Mouse (Mus musculus) neural tube, embryonic 14.5 days (tissue): Measurements from ENCODE around the gene 2310022A10Rik. TPM values are rescaled to one million over a fixed set of nuclear protein-coding genes. Genes with fewer than 3 reads are reported as not detected.

Source experiments
- ATAC-seq: fragments of 200-750 bp; cut with Nextera tagmentation; 2 replicates; pipeline ENCODE4 v1.8.0; 2017; ENCODE audit warnings: low read depth, mild to moderate bottlenecking, moderate TSS enrichment, moderate library complexity
- H3K27ac ChIP-seq: fragments of 300-500 bp; sonication (generic); 2 replicates; pipeline ENCODE4 v1.5.1; 2014; ENCODE audit warnings: low read depth, mild to moderate bottlenecking, control low read depth, low read length, moderate library complexity, mixed read lengths
- H3K27me3 ChIP-seq: fragments of 300-500 bp; sonication (generic); 2 replicates; pipeline ENCODE4 v1.6.1; 2014; ENCODE audit warnings: low read length; ENCODE audit not compliant: control insufficient read depth, insufficient read depth
- H3K36me3 ChIP-seq: fragments of 300-500 bp; sonication (generic); 2 replicates; pipeline ENCODE4 v1.6.1; 2014; ENCODE audit warnings: low read length, mixed read lengths; ENCODE audit not compliant: control insufficient read depth, insufficient read depth
- H3K4me1 ChIP-seq: fragments of 300-500 bp; sonication (generic); 2 replicates; pipeline ENCODE4 v1.6.1; 2014; ENCODE audit warnings: low read length; ENCODE audit not compliant: control insufficient read depth, insufficient read depth
- H3K4me2 ChIP-seq: fragments of 300-500 bp; sonication (generic); 2 replicates; pipeline ENCODE4 v1.6.1; 2014; ENCODE audit warnings: mild to moderate bottlenecking, low read depth, low read length, control low read depth
- H3K4me3 ChIP-seq: fragments of 300-500 bp; sonication (generic); 2 replicates; pipeline ENCODE4 v1.5.1; 2014; ENCODE audit warnings: low read depth, low read length, control low read depth, mixed read lengths
- H3K9ac ChIP-seq: fragments of 300-500 bp; sonication (generic); replicated peaks from 2 replicates; pipeline ENCODE4 v1.6.1; 2014; ENCODE audit warnings: low read depth, mild to moderate bottlenecking, control low read depth, low read length, mixed read lengths
- H3K9me3 ChIP-seq: fragments of 300-500 bp; sonication (generic); 2 replicates; pipeline ENCODE4 v1.6.1; 2016; ENCODE audit warnings: low read length; ENCODE audit not compliant: control insufficient read depth
- WGBS: fragments of 180-500 bp; shearing (Covaris S2); extraction: QIAGEN DNeasy Blood & Tissue Kit; methylation state at CpG from one replicate; pipeline ENCODE4 v1.1.7; 2014; 5-methylcytosine and 5-hydroxymethylcytosine counted together
- polyA plus RNA-seq: library from polyadenylated mRNA; unstranded; fragments of >200 nt; fragmentation: Nextera tagmentation; extraction: Ambion mirVana; gene quantifications from 2 replicates; pipeline ENCODE4 v1.2.1, GENCODE M21; 2014

2310022A10Rik gene
- polyA plus RNA-seq, 1 experiment from 2014 or later, result 27.2 TPM

DNA sequence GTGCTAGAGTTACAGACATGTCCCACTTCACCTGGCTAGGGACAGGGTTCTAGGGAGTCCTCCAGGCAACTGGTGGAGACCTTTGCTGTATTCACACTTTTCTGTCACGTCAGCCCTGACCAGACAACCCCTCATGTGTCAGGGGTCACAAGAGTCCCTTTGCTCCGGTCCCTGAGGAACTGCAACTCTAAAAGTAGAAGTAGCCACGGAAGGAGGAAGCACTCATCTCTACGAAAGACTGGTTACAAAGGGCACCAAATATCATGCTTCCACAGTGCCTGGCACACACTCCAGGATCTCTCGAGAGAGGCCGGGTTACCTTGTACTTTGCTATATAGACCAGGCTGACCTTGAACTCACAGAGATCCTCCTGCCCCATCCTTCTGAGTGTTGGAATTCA, 16.4 kb upstream of the 2310022A10Rik start:
- no peaks in the 10 kb centered on the region for H3K9me3 ChIP-seq
- H3K36me3 ChIP-seq, result peaks cover 34% of the 10 kb centered on the region
- peaks cover 4% of the 10 kb centered on the region for H3K4me1 ChIP-seq
- H3K27ac ChIP-seq, result no peak overlapping the region
- no peaks in the 10 kb centered on the region for H3K27me3 ChIP-seq
- WGBS, result 92% methylated on average over 6 of the region's 6 CpGs
- ATAC-seq, result no peak
- no peak overlapping the region for H3K4me3 ChIP-seq
- H3K4me2 ChIP-seq, result no peak overlapping the region
- H3K9ac ChIP-seq, result no peak overlapping the region

DNA sequence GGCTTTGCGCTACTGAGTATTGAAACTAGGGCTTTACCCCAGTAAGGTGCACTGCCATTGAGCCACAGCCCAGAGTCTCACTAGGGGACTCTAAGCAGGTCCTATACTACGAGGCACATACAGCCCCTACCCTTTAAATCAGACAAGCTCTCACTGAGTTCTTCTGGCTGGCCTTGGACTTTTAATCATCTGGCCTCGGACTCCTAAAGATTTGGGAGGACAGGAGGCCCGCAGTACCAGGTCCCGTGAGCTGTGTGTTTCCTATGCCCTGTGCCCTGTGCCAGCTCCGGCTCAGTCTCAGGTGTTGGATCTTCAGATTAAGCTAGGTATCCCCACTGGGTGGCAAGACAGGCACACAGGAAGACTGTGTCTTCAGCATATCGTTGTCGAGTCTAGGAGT, 15.0 kb upstream of the 2310022A10Rik start:
- no peaks in the 10 kb centered on the region for H3K27me3 ChIP-seq
- WGBS, result 82% methylated on average over 8 of the region's 8 CpGs
- H3K9me3 ChIP-seq, result no peaks in the 10 kb centered on the region
- no peak for ATAC-seq
- H3K9ac ChIP-seq, result no peak overlapping the region
- H3K4me2 ChIP-seq, result no peak overlapping the region
- H3K27ac ChIP-seq, result no peak overlapping the region
- H3K4me1 ChIP-seq, result peaks cover 6% of the 10 kb centered on the region
- peaks cover 24% of the 10 kb centered on the region; the same call in 1 of the 2 replicates for H3K36me3 ChIP-seq
- H3K4me3 ChIP-seq, result no peak overlapping the region

DNA sequence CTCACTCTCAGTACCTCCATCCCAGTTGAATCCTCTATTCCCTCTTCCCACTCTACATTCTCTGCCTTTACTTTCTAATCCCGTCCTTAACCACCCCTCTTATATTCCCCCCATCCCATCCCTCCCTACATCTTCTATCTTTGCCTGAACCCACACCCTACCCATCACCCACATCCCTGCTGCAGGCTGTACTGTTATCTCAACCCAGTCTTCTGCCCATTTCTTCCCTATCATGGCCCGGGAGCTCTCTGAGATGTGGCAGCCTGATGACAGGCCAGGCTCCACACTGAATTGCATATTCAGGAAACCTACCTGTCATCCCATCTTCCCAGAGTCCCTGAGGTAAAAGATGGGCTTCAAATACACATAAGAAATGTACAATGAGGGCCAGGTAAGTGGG, 14.2 kb upstream of the 2310022A10Rik start:
- Histone ChIP-seq H3K4me1 (peaks cover 6% of the 10 kb centered on the region), H3K9me3 (no peaks in the 10 kb centered on the region), H3K4me2 (no peak overlapping the region), H3K9ac (no peak overlapping the region), H3K4me3 (no peak overlapping the region), H3K36me3 (peaks cover 19% of the 10 kb centered on the region; the same call in 1 of the 2 replicates), H3K27me3 (no peaks in the 10 kb centered on the region), H3K27ac (no peak overlapping the region)
- ATAC-seq, result no peak
- 95% methylated on average over 2 of the region's 2 CpGs for WGBS

DNA sequence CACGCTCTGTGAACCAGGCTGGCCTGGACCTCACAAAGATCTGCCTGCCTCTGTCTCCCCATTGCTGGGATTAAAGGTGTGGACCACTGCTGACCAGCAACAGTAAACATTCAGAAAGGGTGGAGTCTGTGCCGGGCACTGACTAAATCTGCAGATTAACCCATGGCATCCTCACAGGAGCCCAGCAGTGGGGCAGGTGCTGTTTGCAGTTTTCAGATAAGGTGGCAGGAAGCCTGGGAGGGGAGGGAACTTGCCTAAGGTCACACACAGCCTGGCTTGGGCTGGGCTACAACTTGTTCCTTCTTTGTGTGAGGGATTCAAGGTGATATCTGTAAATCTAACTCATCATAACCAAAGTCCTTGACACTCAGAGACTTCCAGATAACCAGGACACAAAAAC, 12.5 kb upstream of the 2310022A10Rik start:
- peaks cover 19% of the 10 kb centered on the region; the same call in 1 of the 2 replicates for H3K36me3 ChIP-seq
- 83% methylated on average over 2 of the region's 2 CpGs for WGBS

DNA sequence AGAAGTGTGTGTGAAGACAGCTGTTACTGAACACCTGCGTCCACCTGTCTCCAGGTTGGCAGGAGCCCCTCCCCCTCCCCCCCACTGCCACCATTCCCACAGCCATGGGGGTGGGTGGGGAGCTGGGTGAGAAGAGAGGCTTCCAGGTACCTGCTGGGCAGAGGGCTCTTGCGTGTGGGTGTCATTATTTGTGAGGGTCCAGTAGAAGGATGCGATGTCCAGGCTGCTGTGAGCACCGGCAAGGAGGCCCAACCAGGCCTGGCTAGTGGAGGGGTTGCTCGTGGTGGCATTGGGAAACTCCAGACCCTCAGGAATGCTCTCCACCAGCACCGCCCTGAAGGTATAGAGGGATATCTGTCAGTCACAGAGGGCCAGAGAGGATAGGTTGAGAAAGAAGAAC, 12.1 kb upstream of the 2310022A10Rik start:
- Histone ChIP-seq H3K4me2 (peak overlapping the region; percentile 78; the same call in 1 of the 2 replicates), H3K27ac (no peak overlapping the region), H3K4me3 (no peak overlapping the region), H3K36me3 (peaks cover 19% of the 10 kb centered on the region; the same call in 1 of the 2 replicates), H3K9me3 (no peaks in the 10 kb centered on the region), H3K4me1 (peaks cover 6% of the 10 kb centered on the region), H3K27me3 (no peaks in the 10 kb centered on the region), H3K9ac (no peak overlapping the region)
- 89% methylated on average over 6 of the region's 6 CpGs for WGBS
- ATAC-seq, result no peak

More for the DNA sequence above, 12.5 kb upstream of the 2310022A10Rik start:
- H3K4me3 ChIP-seq, result no peak overlapping the region
- no peak for ATAC-seq
- H3K27ac ChIP-seq, result no peak overlapping the region
- H3K4me2 ChIP-seq, result no peak overlapping the region
- H3K9me3 ChIP-seq, result no peaks in the 10 kb centered on the region
- H3K27me3 ChIP-seq, result no peaks in the 10 kb centered on the region
- H3K9ac ChIP-seq, result no peak overlapping the region
- H3K4me1 ChIP-seq, result peaks cover 6% of the 10 kb centered on the region

DNA sequence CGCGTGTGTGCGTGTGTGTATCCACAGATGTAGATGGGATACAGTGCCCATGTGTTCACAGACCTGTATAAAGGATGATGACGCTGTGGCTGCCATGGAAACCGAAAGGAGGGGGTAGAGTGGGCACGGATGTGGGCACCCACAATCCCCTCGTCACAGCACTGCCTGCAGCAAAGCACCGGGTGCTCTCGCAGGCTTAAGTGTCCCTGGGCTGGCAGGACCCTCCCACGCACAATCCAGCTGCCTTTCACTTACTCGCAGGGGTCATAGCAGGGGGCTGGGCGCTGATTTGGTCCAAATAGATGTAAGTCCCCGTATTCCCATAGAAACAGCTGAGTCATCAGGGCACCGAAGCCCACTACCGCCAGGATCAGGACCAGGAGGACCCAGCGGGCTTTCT, 11.6 kb upstream of the 2310022A10Rik start:
- WGBS, result 58% methylated on average over 16 of the region's 16 CpGs
- Histone ChIP-seq H3K4me2 (peak overlapping the region; percentile 78), H3K9ac (peak overlapping the region; percentile 63; the same call in 1 of the 2 replicates), H3K27me3 (no peaks in the 10 kb centered on the region), H3K4me1 (peaks cover 6% of the 10 kb centered on the region), H3K36me3 (peaks cover 15% of the 10 kb centered on the region; the same call in 1 of the 2 replicates), H3K27ac (no peak overlapping the region), H3K9me3 (no peaks in the 10 kb centered on the region), H3K4me3 (peak overlapping the region; percentile 52)
- ATAC-seq, result peak; percentile 33

DNA sequence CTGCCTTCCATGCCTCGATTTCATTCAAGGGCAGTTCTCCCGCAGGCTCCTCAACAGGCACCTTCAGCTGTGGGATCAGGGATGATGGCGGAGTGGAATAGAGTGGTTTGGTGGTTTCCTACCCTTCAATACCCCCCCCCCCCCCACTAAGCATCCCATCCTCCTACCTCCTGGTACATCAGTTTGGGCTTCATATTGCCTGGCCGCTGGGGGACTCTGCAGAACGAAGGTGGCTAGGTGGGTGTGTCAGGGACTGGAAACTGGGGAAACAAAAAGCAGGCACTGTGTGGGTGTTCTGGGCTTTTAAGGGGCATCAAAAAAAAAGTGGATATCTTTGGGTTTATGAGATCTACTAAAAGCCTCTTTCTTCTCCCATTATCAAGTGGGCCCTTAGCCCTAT, 11.1 kb upstream of the 2310022A10Rik start:
- Histone ChIP-seq H3K9ac (peak overlapping the region; percentile 63), H3K27ac (no peak overlapping the region), H3K36me3 (peaks cover 15% of the 10 kb centered on the region; the same call in 1 of the 2 replicates), H3K4me1 (peaks cover 6% of the 10 kb centered on the region), H3K4me3 (peak overlapping the region; percentile 52), H3K27me3 (no peaks in the 10 kb centered on the region), H3K9me3 (no peaks in the 10 kb centered on the region), H3K4me2 (peak overlapping the region; percentile 78)
- 0 out of 2 replicates have a peak, but pooled peaks have one; percentile 2 for ATAC-seq
- 59% methylated on average over 5 of the region's 5 CpGs for WGBS

DNA sequence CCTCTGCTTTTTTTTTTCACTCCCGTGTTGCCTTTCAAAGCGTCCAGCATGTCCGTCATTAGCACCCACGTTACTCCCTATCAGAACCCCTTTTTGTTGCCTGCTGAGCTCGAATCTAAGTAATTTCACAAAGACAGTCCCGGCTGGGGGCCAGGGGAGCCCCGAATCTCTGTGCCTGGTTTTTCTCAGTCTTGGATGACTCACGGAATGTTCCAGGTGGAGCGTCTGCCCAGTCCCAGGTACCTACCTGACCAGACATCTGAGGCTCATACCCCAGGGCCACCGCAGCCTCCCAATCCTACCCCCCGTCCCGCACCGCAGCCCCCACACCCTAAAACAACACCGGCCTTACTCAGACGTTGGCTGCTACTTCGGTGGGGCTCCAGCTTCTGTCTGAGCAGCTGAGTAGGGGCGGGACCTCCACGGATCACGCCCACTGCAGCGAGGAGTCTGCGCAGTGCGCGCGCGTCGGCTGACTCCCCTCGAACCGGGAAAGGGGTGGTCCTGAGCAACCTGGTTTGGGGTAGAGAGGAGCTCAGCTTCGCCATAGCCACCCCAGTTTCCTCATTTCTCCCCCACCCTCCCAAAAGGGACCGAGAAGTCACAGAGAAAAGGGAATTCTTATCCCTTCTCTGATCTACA, 10.5 kb upstream of the 2310022A10Rik start:
- H3K4me2 ChIP-seq, result peak overlapping the region; percentile 78
- peaks cover 9% of the 10 kb centered on the region; the same call in 1 of the 2 replicates for H3K36me3 ChIP-seq
- peak; percentile 94 for ATAC-seq
- peak overlapping the region; percentile 52 for H3K4me3 ChIP-seq
- H3K9ac ChIP-seq, result peak overlapping the region; percentile 63
- H3K27ac ChIP-seq, result no peak overlapping the region
- H3K4me1 ChIP-seq, result peaks cover 6% of the 10 kb centered on the region
- H3K27me3 ChIP-seq, result no peaks in the 10 kb centered on the region
- no peaks in the 10 kb centered on the region for H3K9me3 ChIP-seq
- 2% methylated on average over 30 of the region's 30 CpGs for WGBS

DNA sequence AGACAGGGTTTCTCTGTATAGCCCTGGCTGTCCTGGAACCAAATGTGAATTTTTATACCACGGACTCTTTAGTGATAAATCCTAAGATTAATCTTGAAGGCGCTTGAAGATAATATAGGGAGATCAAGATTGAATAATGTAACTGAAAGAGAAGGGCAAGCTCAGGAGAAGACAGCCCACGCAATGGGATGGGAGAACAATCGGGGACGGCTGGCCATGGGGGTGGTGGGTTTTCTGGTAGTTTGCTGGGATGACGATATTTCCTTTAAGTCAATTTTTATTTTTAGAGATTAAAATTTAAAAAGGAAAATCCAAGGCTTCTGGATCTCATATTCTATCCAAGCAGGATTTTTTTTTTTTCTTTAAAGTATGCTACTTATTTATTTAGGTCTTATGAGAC, 10.0 kb upstream of the 2310022A10Rik start:
- H3K36me3 ChIP-seq, result peaks cover 5% of the 10 kb centered on the region; the same call in 1 of the 2 replicates
- peak overlapping the region; percentile 63; the same call in 1 of the 2 replicates for H3K9ac ChIP-seq
- WGBS, result 53% methylated on average over 6 of the region's 6 CpGs
- H3K4me1 ChIP-seq, result peaks cover 6% of the 10 kb centered on the region
- H3K27me3 ChIP-seq, result no peaks in the 10 kb centered on the region
- ATAC-seq, result peak; percentile 9; the same call in 1 of the 2 replicates
- peak overlapping the region; percentile 52 for H3K4me3 ChIP-seq
- peak overlapping the region; percentile 78 for H3K4me2 ChIP-seq
- no peak overlapping the region for H3K27ac ChIP-seq
- no peaks in the 10 kb centered on the region for H3K9me3 ChIP-seq
